Mouse (Mus musculus) hindbrain, postnatal 0 days (tissue): ENCODE measurements at regions not wholly inside any gene's neighbourhood (a gene's known extent, or its start where the extent isn't known, plus 50 kb on each side); places are given as distances from the start of the nearest gene placed in this dataset.
A peak's percentile ranks its signal among the peaks of the same experiment; 100 is the strongest.

Source experiments
- ATAC-seq: fragments of 200-750 bp; cut with Nextera tagmentation; 2 replicates; pipeline ENCODE4 v1.8.0; 2017; ENCODE audit warnings: mild to moderate bottlenecking, moderate TSS enrichment, moderate library complexity
- DNase-seq: peaks from one replicate; pipeline ENCODE4 v3.0.0-alpha.2; 2015; ENCODE audit warnings: low spot score
- H3K27ac ChIP-seq: fragments of 300-500 bp; sonication (generic); 2 replicates; pipeline ENCODE4 v1.5.1; 2014; ENCODE audit warnings: mild to moderate bottlenecking
- H3K27me3 ChIP-seq: fragments of 300-500 bp; sonication (generic); 2 replicates; pipeline ENCODE4 v1.6.1; 2014; ENCODE audit warnings: low read length, mixed read lengths; ENCODE audit not compliant: insufficient read depth
- H3K36me3 ChIP-seq: fragments of 300-500 bp; sonication (generic); 2 replicates; pipeline ENCODE4 v1.6.1; 2014; ENCODE audit warnings: low read length, mixed read lengths; ENCODE audit not compliant: insufficient read depth
- H3K4me1 ChIP-seq: fragments of 300-500 bp; sonication (generic); 2 replicates; pipeline ENCODE4 v1.6.1; 2014; ENCODE audit warnings: antibody characterized with exemption, low read length, mixed read lengths; ENCODE audit not compliant: insufficient read depth
- H3K4me2 ChIP-seq: fragments of 300-500 bp; sonication (generic); 2 replicates; pipeline ENCODE4 v1.6.1; 2014; ENCODE audit warnings: low read depth, mild to moderate bottlenecking, low read length, moderate library complexity, mixed read lengths
- H3K4me3 ChIP-seq: fragments of 300-500 bp; sonication (generic); 2 replicates; pipeline ENCODE4 v1.5.1; 2014; ENCODE audit warnings: low read length
- H3K9ac ChIP-seq: fragments of 300-500 bp; sonication (generic); replicated peaks from 2 replicates; pipeline ENCODE4 v1.6.1; 2014; ENCODE audit warnings: mild to moderate bottlenecking, low read length, moderate library complexity, mixed read lengths
- H3K9me3 ChIP-seq: fragments of 300-500 bp; sonication (generic); 2 replicates; pipeline ENCODE4 v1.6.1; 2016; ENCODE audit warnings: low read length, mixed read lengths
- CTCF ChIP-seq: IDR thresholded peaks from 2 replicates; pipeline ENCODE4 v1.5.1; 2016; ENCODE audit warnings: antibody characterized with exemption, control low read depth, low read depth
- WGBS: fragments of 180-500 bp; shearing (Covaris S2); extraction: QIAGEN DNeasy Blood & Tissue Kit; methylation state at CpG from one replicate; pipeline ENCODE4 v1.1.7; 2014; 5-methylcytosine and 5-hydroxymethylcytosine counted together

DNA sequence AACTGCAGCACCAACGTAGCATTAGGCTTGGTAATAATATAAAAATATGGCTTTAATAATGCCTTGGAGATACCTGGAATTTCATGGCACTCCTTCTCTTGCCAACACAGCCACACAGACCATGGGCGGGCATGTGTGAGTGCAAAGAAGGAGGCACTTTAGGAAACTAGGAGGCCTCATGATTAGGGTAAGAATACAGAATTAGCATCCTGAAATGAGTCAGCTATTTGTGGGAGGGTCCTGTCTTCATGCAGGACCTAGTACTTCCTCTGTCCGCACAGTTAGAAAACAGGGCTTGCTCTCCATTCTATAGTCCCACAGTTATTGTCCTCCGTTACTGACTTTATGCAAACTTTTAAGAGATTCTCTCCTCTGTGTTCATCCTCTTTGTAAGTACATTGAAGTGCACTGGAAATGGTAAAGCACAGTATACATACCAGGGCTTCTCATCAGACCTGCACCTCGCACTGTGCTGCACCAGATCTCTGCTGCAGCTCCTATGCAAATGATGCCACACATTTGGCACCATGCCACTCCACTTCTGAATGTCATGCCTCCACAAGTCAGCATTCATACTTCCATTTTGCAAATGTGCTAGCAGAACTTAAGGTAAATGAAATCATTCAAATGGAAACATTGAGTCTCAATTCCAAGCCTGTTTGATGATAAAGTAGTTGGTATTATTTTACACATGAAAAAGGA lies 423.7 kb upstream of the 4930452B06Rik start:
- Histone ChIP-seq H3K4me1 (no peaks in the 10 kb centered on the region), H3K27ac (no peak overlapping the region), H3K36me3 (no peaks in the 10 kb centered on the region), H3K4me3 (no peak overlapping the region), H3K27me3 (no peaks in the 10 kb centered on the region), H3K4me2 (no peak overlapping the region), H3K9ac (no peak overlapping the region), H3K9me3 (no peaks in the 10 kb centered on the region)
- DNase-seq: peak; percentile 53
- no peak for ATAC-seq
- TF ChIP-seq CTCF: no peak
- WGBS: 78% methylated on average over 5 of the region's 5 CpGs

DNA sequence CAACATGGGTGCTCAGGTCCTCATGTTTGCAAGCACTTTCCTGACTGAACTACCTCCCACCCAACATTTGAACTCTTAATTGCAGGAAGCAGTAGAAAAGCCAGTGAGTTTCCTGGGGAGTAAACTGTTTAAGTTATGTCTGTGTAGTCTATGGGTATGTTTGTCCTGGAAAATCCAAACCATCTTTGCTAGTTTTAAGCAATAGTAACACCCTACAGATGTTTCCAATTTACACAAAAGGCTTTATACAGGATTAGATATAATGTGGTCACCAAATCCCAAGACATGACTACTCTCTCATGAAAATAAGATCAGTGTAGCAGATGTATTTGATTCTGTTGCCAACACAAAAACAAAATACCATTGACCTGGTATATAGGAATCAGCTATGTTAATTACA lies 421.1 kb upstream of the 4930452B06Rik start:
- H3K27me3 ChIP-seq: no peaks in the 10 kb centered on the region
- H3K9me3 ChIP-seq: no peaks in the 10 kb centered on the region
- no peaks in the 10 kb centered on the region for H3K4me1 ChIP-seq
- H3K9ac ChIP-seq: no peak overlapping the region
- no peak overlapping the region for H3K4me2 ChIP-seq
- DNase-seq (no peak), ATAC-seq (no peak)
- no peaks in the 10 kb centered on the region for H3K36me3 ChIP-seq
- no peak overlapping the region for H3K4me3 ChIP-seq
- no peak for TF ChIP-seq CTCF
- no peak overlapping the region for H3K27ac ChIP-seq

DNA sequence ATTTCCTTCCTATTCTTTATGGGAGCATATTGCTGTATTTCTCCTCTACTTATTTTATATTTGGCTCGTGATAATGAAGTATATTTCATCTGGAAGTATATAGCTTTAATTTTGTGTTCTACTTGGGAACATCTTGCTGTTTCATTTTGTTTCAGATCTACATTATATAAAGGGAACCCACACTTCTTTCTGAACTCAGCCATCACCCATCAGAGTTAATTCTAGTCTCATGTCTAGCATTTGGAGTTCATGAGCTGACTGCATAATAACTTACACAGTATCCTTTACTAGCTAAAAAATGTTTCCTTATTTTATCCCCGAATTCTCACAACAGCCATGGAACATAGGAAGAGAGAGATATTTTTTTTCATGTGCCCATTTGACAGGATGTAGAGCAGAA lies 413.6 kb upstream of the 4930452B06Rik start:
- no peaks in the 10 kb centered on the region for H3K4me1 ChIP-seq
- no peak overlapping the region for H3K4me3 ChIP-seq
- no peak for DNase-seq
- no peak overlapping the region for H3K27ac ChIP-seq
- TF ChIP-seq CTCF: no peak
- H3K36me3 ChIP-seq: no peaks in the 10 kb centered on the region
- WGBS: 83% methylated on average over 2 of the region's 2 CpGs
- no peak overlapping the region for H3K9ac ChIP-seq
- H3K9me3 ChIP-seq: no peaks in the 10 kb centered on the region
- no peak overlapping the region for H3K4me2 ChIP-seq
- no peaks in the 10 kb centered on the region for H3K27me3 ChIP-seq
- no peak for ATAC-seq

DNA sequence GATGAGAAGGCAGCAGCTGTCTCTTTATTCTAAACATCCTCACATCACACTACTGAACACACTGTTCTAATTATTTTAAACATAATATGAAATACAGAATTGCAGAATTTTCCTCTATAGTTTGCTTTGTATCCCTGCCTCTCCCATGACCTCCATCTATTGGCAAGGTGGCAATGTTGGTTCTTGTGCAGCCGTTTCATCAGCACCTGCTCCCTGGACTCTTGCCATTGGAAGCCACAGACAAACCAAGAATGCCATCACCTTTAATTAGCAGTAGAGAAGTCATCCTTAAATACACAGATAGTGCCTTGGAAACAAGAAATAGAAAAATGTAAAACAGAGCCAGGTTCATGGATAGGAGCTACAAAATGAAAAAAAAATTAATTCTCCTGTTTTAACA lies 413.0 kb upstream of the 4930452B06Rik start:
- DNase-seq (peak; percentile 49), ATAC-seq (no peak)
- Histone ChIP-seq H3K9ac (no peak overlapping the region), H3K27me3 (no peaks in the 10 kb centered on the region), H3K9me3 (no peaks in the 10 kb centered on the region), H3K4me3 (no peak overlapping the region), H3K27ac (no peak overlapping the region), H3K36me3 (no peaks in the 10 kb centered on the region), H3K4me1 (no peaks in the 10 kb centered on the region), H3K4me2 (no peak overlapping the region)
- no peak for TF ChIP-seq CTCF
- WGBS: 49% methylated on average over 1 of the region's 1 CpGs

DNA sequence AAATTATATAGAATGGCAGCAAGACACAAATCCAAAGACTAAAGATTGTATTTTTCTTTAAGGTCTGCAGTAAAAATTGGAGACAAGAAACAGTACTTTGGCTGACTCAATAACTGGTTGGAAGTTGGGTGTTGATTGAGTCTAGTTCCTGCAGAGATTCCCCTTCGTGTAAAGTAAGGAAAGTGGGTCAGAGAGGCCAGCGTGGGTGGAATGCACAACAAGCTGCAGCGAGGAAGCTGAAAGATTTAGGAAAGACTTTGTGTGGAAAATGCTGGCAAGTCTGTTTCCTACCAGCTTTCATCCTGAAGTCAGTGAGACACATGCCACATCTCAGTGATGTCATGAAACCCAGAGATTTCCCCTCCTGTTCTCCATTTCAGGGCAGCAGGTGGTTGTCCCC lies 405.1 kb upstream of the 4930452B06Rik start:
- ATAC-seq (no peak), DNase-seq (no peak)
- Histone ChIP-seq H3K4me3 (no peak overlapping the region), H3K9ac (no peak overlapping the region), H3K4me2 (no peak overlapping the region), H3K9me3 (no peaks in the 10 kb centered on the region), H3K27me3 (no peaks in the 10 kb centered on the region), H3K36me3 (no peaks in the 10 kb centered on the region), H3K4me1 (no peaks in the 10 kb centered on the region), H3K27ac (no peak overlapping the region)
- no peak for TF ChIP-seq CTCF
- WGBS: 66% methylated on average over 3 of the region's 3 CpGs

DNA sequence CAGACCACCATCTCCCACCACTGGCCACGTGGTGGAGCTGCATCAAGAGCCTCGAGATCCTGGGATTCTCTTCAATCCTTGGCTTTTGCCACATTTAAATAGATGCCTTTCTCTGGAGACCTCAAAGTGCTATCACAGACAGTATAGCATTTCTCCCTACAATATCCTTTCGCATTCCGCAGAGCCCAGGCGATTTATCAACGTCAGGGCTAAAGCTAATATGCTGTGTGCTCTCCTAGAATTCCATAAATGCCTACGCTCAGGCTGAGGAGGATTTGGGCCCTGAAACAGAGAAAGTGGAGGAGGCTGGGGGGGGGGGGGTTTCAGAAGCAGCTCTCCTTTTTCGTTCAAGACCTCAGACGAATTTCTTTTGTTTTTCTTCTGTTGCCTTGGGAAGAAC lies 394.0 kb upstream of the 4930452B06Rik start:
- Histone ChIP-seq H3K4me1 (no peaks in the 10 kb centered on the region), H3K36me3 (no peaks in the 10 kb centered on the region), H3K4me3 (no peak overlapping the region), H3K9ac (no peak overlapping the region), H3K4me2 (no peak overlapping the region), H3K27me3 (no peaks in the 10 kb centered on the region), H3K9me3 (no peaks in the 10 kb centered on the region), H3K27ac (no peak overlapping the region)
- WGBS: 64% methylated on average over 9 of the region's 9 CpGs
- TF ChIP-seq CTCF: peak; percentile 28
- ATAC-seq (no peak), DNase-seq (peak; percentile 3)

DNA sequence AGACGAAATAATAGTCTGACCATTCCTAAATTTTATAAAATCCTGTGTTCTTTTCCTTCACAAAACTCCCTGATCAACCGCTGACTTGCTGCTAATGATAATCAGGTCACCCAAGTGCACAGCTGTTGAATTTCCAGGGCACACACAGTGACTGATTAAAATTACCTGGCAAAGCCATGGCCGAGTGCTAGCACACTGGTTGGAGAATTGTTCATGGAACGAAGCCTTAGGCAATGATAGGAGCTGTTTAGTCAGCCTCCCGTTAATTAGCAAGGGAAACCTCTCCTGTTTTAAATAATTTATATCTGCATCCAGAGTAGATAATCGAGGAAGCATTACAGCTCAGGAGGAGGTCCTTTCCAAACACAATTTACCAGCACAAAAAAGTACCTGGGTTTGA lies 362.8 kb upstream of the 4930452B06Rik start:
- no peak overlapping the region for H3K27ac ChIP-seq
- no peaks in the 10 kb centered on the region for H3K9me3 ChIP-seq
- H3K36me3 ChIP-seq: no peaks in the 10 kb centered on the region
- H3K4me2 ChIP-seq: no peak overlapping the region
- DNase-seq (peak; percentile 57), ATAC-seq (no peak)
- WGBS: 57% methylated on average over 6 of the region's 6 CpGs
- H3K27me3 ChIP-seq: no peaks in the 10 kb centered on the region
- H3K4me3 ChIP-seq: no peak overlapping the region
- H3K9ac ChIP-seq: no peak overlapping the region
- H3K4me1 ChIP-seq: no peaks in the 10 kb centered on the region
- no peak for TF ChIP-seq CTCF
